ENCODE assay signal across 16 mouse cellular contexts in genomic region chr13:50092537-50092936, GRCm38 (mm10).
"Had no signal": no experiment of that assay in that cellular context is flagged by ENCODE, and none has a peak within 500 bp of the region (broad histone marks: within the 10 kb centered on the region; RNA-seq: fewer than 3 reads in every experiment).

No protein-coding gene starts in this region.

- ATAC-seq: liver, postnatal 0 days; lung, postnatal 0 days; midbrain, embryonic 13.5 days; midbrain, embryonic 15.5 days had no signal

- H3K4me1 ChIP-seq: liver, embryonic 13.5 days; liver, embryonic 15.5 days; lung, embryonic 15.5 days; midbrain, embryonic 13.5 days; midbrain, embryonic 15.5 days; neural tube, embryonic 12.5 days; stomach, embryonic 15.5 days had no signal

- H3K27me3 ChIP-seq: liver, embryonic 13.5 days; liver, embryonic 15.5 days; lung, embryonic 15.5 days; midbrain, embryonic 13.5 days; midbrain, embryonic 15.5 days; neural tube, embryonic 12.5 days; stomach, embryonic 15.5 days had no signal

- H3K9me3 ChIP-seq: liver, embryonic 13.5 days; liver, embryonic 15.5 days; lung, embryonic 15.5 days; midbrain, embryonic 13.5 days; midbrain, embryonic 15.5 days; neural tube, embryonic 12.5 days; stomach, embryonic 15.5 days had no signal

- H3K36me3 ChIP-seq: liver, embryonic 13.5 days; liver, embryonic 15.5 days; lung, embryonic 15.5 days; midbrain, embryonic 13.5 days; midbrain, embryonic 15.5 days; neural tube, embryonic 12.5 days; stomach, embryonic 15.5 days had no signal

- H3K4me3 ChIP-seq: liver, embryonic 13.5 days; liver, embryonic 15.5 days; lung, embryonic 15.5 days; midbrain, embryonic 13.5 days; midbrain, embryonic 15.5 days; neural tube, embryonic 12.5 days; stomach, embryonic 15.5 days had no signal

- DNase-seq: liver, embryonic 13.5 days; liver, postnatal 0 days; lung, adult 2 months; lung, postnatal 14 days; lung, postnatal 36 days; right cerebral cortex, postnatal 14 days; thymus, adult 18-20 months; thymus, postnatal 14 days; thymus, postnatal 4 days had no signal
